Mouse (Mus musculus): ENCODE data around the gene Zfp646. TPM values are rescaled to one million over a fixed set of nuclear protein-coding genes. Genes with fewer than 3 reads are reported as not detected.

Zfp646 gene
- 5.1 and 5.5 TPM in 2 replicates for polyA plus RNA-seq (2015; fragmentation: Nextera tagmentation; extraction: Ambion mirVana)

DNA sequence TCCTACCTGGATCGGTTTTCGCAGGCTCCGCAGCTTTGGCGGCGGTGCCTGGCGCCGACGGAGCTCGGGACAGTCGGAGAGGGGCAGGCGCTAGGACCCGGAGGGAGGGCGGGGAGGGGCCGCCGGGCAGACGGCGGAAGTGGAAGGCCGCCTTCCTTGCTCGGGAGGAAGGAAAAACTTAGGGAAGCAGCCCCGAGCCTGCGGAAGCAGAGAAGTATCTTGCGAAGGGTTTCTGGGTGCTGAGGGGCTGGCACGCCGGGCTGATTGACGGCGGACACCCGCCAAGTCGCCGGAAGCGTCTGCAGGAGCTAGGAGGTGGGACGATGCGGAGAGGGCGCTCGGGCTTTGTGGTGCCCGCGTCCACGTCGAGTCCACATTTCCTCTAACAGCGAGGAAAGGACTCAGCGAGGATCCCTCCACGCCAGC lies at the start of gene Zfp646:
Gene Zfp646, plus strand, starts transcription at position 181 of the 426 bp plus-strand sequence.

GRCm38 (mm10) chr7:127876467-127877348 lies 687 bp downstream of the Zfp646 start, which contains the start of gene Zfp668:
Gene Zfp668 (minus strand): TSS chr7:127876828.

DNA sequence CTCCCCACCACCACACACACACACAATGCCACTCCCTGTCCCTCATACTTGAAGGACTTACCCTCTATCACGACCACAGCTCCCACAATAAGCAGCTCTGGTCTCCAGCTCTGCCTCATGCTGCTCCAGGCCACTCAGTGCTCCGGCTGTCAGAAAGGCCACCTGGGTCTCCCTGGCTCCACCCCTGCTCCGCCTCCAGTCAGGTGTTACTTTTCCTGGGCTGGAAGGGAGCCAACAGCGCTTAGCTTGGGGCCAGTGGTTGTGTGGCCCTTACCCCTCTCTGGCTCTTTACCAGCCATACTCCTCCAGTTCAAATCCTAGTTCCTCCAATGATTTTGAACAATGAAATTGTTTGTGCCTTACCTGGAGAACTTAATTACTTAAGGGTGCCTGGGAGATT lies 14.8 kb downstream of the Zfp646 start, which contains the start of gene Prss53:
Gene Prss53, minus strand, starts transcription at position 173 of the 400 bp plus-strand sequence.

GRCm38 (mm10) chr7:127895442-127895841 lies 19.4 kb downstream of the Zfp646 start, which contains the start of the genes Gm21974 and Vkorc1:
Gene Gm21974 (minus strand): TSS chr7:127895454.
Gene Vkorc1 (minus strand): TSS chr7:127895617.

GRCm38 (mm10) chr7:127903971-127904796 lies 28.2 kb downstream of the Zfp646 start, which contains the start of gene Bckdk:
Gene Bckdk (plus strand): TSS chr7:127904082.

DNA sequence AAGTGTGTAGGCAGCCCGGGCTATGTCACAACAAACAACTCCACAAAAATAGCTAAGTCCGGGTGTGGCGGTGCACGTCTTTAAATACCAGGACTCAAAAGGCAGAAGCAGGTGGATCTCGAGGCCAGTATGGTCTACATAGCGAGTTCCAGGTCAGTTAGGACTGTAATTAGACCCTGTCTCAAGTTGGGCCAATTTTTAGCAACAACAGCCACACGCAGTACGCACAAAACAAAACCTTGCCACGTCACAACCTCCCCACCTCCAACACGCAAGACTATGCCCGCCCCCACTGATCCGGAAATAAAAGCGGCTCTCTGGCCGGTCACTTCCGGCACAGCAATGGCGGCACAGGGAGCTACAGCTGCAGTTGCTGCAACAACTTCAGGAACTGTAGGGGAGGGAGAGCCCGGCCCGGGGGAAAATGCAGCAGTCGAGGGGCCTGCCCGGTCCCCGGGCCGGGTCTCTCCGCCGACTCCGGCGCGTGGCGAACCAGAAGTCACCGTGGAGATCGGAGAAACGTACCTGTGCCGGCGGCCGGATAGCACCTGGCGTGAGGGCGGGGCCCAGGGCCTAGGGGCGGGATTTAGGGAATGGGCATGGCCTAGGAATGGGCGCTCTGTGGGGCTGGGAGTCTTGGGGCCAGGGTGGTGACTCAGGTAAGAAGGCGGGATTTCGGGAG lies 36.3 kb downstream of the Zfp646 start, which contains the start of gene Kat8:
Gene Kat8, plus strand, starts transcription at position 327 of the 682 bp plus-strand sequence.

GRCm38 (mm10) chr7:127929923-127930322 lies 53.9 kb downstream of the Zfp646 start, which contains the start of gene Prss8:
Gene Prss8 (minus strand): TSS chr7:127930104.

Other genes starting within 250 kb of the Zfp646 start
- 137 and 174 TPM in 2 replicates for gene Bcl7c, start 167.3 kb upstream of the Zfp646 start, polyA plus RNA-seq (2015; fragmentation: Nextera tagmentation; extraction: Ambion mirVana)
- gene Ctf1, start 163.5 kb upstream of the Zfp646 start, polyA plus RNA-seq (2015; fragmentation: Nextera tagmentation; extraction: Ambion mirVana) = 9.4 and 12.0 TPM in 2 replicates
- gene Ctf2, start 144.1 kb upstream of the Zfp646 start, polyA plus RNA-seq (2015; fragmentation: Nextera tagmentation; extraction: Ambion mirVana) = 0.06 and 0.10 TPM in 2 replicates
- 1.9 and 2.2 TPM in 2 replicates for gene Fbxl19, start 131.7 kb upstream of the Zfp646 start, polyA plus RNA-seq (2015; fragmentation: Nextera tagmentation; extraction: Ambion mirVana)
- 22.4 and 30.3 TPM in 2 replicates for gene Orai3, start 106.4 kb upstream of the Zfp646 start, polyA plus RNA-seq (2015; fragmentation: Nextera tagmentation; extraction: Ambion mirVana)
- 18.0 and 18.3 TPM in 2 replicates for gene Setd1a, start 99.6 kb upstream of the Zfp646 start, polyA plus RNA-seq (2015; fragmentation: Nextera tagmentation; extraction: Ambion mirVana)
- gene Gm49388, start 90.6 kb upstream of the Zfp646 start, polyA plus RNA-seq (2015; fragmentation: Nextera tagmentation; extraction: Ambion mirVana) = not detected in 2 replicates
- 38.2 and 51.3 TPM in 2 replicates for gene Hsd3b7, start 75.6 kb upstream of the Zfp646 start, polyA plus RNA-seq (2015; fragmentation: Nextera tagmentation; extraction: Ambion mirVana)
- gene Stx4a, start 51.9 kb upstream of the Zfp646 start, polyA plus RNA-seq (2015; fragmentation: Nextera tagmentation; extraction: Ambion mirVana) = 36.1 and 40.7 TPM in 2 replicates
- gene Stx1b, start 51.7 kb upstream of the Zfp646 start, polyA plus RNA-seq (2015; fragmentation: Nextera tagmentation; extraction: Ambion mirVana) = 4.0 and 5.3 TPM in 2 replicates
- gene Zfp668, start 607 bp downstream of the Zfp646 start, polyA plus RNA-seq (2015; fragmentation: Nextera tagmentation; extraction: Ambion mirVana) = 8.6 and 10.2 TPM in 2 replicates
- gene Prss53, start 14.7 kb downstream of the Zfp646 start, polyA plus RNA-seq (2015; fragmentation: Nextera tagmentation; extraction: Ambion mirVana) = 0.72 and 0.84 TPM in 2 replicates
- not detected in 2 replicates for gene Gm21974, start 19.2 kb downstream of the Zfp646 start, polyA plus RNA-seq (2015; fragmentation: Nextera tagmentation; extraction: Ambion mirVana)
- gene Vkorc1, start 19.4 kb downstream of the Zfp646 start, polyA plus RNA-seq (2015; fragmentation: Nextera tagmentation; extraction: Ambion mirVana) = 209 and 232 TPM in 2 replicates
- gene Bckdk, start 27.9 kb downstream of the Zfp646 start, polyA plus RNA-seq (2015; fragmentation: Nextera tagmentation; extraction: Ambion mirVana) = 87.5 and 128 TPM in 2 replicates
- 23.3 and 29.7 TPM in 2 replicates for gene Kat8, start 36.3 kb downstream of the Zfp646 start, polyA plus RNA-seq (2015; fragmentation: Nextera tagmentation; extraction: Ambion mirVana)
- gene Prss8, start 53.9 kb downstream of the Zfp646 start, polyA plus RNA-seq (2015; fragmentation: Nextera tagmentation; extraction: Ambion mirVana) = 1.0 and 2.5 TPM in 2 replicates
- 12.9 and 13.1 TPM in 2 replicates for gene Prss36, start 70.5 kb downstream of the Zfp646 start, polyA plus RNA-seq (2015; fragmentation: Nextera tagmentation; extraction: Ambion mirVana)
- 170 and 234 TPM in 2 replicates for gene Fus, start 91.2 kb downstream of the Zfp646 start, polyA plus RNA-seq (2015; fragmentation: Nextera tagmentation; extraction: Ambion mirVana)
- 37.4 and 57.5 TPM in 2 replicates for gene Pycard, start 117.6 kb downstream of the Zfp646 start, polyA plus RNA-seq (2015; fragmentation: Nextera tagmentation; extraction: Ambion mirVana)
- 0.15 TPM in 1 of 2 replicates, not detected in the other for gene Trim72, start 127.7 kb downstream of the Zfp646 start, polyA plus RNA-seq (2015; fragmentation: Nextera tagmentation; extraction: Ambion mirVana)
- gene Itgam, start 186.4 kb downstream of the Zfp646 start, polyA plus RNA-seq (2015; fragmentation: Nextera tagmentation; extraction: Ambion mirVana) = 1.8 and 2.1 TPM in 2 replicates
- gene Gm49368, start 186.5 kb downstream of the Zfp646 start, polyA plus RNA-seq (2015; fragmentation: Nextera tagmentation; extraction: Ambion mirVana) = 0.06 TPM in 1 of 2 replicates, not detected in the other

Data from adrenal gland, postnatal 0 days (tissue).